Mouse (Mus musculus) brain, adult 2 months (tissue): Measurements from ENCODE around the gene Cngb1.

Source experiments
- DNase-seq: peaks from one replicate; pipeline ENCODE4 v3.0.0; 2011; ENCODE audit warnings: low read depth, low spot score

The Cngb1 gene

DNA sequence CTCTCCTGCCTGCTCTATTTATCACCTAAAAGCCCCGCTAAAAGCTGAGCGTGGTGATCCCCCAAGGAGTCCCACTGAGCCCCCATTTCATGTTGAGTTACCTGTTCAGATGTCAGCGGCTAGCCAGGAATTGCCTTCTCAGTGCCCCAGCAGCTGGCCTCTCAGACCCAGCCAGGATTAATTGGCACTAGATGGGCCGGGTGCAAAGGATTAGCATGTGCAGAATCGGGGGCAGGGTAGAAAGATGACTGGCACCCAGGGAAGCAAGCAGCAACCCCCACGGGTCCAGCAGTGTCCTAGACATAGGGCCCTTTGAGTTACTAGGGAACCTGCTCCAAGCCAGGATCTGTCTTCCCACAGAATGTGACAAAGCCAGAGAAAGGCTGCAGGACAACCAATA is at the start of gene Cngb1:
Gene Cngb1 (minus strand): TSS at position 155 of the 400 bp plus-strand sequence.
- DNase-seq: no peak

GRCm38 (mm10) chr8:95354606-95355005 is 48.2 kb upstream of the Cngb1 start:
- DNase-seq: no peak

GRCm38 (mm10) chr8:95352871-95353866 is 46.8 kb upstream of the Cngb1 start:
- DNase-seq: peak; percentile 43

DNA sequence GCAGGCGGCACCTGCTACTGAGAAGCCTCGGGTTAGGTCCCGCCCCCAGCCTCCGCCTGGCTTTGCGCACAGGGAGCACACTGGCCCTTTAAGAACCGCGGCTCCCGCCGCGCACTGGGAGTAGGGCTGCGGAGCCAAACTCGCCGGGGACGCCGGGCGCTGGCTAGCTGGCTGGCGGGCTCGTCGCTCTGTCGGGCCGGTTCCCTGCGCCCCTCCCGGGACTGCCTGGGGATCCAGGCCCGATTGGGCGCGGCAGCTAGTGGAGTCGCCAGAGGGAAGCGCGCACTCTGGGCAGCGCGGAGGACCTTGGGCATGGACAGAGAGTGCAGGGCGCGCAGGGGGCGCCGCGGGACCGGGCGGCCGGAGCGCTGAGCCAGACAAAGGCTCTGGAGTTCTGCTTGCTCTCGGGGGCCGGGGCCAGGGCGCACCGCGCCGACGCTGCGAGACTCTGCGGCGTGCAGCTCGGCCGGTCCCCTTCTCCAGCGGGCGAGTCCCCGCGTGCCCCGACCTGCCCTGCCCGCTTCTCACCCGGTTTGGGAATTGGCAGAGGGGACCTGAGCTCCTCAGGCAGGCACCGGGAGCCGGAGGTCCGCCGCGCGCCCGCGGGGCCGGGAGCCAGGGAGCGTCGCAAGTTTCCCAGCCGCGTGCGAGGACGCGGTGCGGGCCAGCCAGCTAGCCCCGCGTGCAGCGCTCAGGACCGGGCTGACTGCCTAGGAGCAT is 45.9 kb upstream of the Cngb1 start, which contains the start of gene Mmp15:
Gene Mmp15 (plus strand): TSS at position 118 of the 720 bp plus-strand sequence.
- DNase-seq: peak; percentile 62

DNA sequence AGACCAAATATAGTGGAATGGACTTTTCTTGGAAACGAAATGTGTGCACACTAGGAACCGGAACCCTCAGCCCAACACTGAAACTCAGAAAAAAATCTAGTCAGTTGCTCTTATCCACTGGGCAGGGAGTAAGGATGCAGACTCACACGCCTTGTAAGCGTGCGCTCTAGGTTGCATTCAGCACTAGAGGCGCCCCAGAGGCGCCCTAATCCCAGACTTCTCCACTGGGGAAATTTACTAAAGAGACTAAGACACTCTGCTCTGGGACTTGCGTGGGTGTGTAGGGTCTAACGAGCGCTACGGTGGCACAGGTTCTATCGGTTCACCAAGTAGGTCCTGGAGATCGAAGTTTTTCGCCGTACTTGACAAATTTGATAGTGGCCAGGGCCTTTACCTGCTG is 45.1 kb upstream of the Cngb1 start:
- peak; percentile 65 for DNase-seq

DNA sequence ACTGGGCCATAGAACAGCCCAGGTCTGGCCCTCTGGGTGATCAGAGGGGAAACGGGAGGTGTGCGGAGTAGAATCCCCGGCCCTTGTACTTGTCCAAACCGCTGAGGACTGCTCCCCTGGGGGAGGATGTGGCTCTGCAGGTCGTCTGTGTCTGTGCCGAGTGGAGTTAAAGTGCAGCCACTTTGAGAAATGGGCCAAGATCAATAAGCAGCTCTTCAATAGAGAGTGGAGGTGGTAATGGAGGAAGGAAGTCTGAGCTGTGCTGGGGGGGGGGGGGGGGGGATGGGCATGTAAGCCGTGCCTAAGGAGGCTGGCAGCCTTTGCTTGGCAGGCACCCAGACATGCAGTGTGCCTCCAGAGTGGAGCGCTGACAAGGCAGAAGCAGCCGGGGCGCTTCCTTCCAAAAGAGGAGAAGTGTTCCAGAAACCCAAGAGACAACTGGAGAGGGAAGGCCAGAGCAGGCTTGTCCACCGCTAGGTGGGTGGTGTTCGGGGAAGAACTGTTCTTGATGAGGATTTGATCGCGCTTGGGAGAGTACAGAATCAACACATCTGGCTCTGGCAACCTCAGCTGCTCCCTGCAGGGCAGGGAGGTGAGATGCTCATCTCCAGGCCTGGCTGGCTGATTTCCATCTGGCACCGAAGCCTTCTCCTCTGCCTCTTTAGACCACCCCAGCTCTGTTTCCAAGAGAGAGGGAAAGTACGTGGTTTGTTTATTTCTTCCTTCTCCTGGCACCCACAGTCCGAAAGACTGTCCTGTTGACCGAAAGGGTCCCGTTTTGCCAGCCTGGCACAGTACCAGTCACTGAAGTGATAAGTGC is 42.6 kb upstream of the Cngb1 start:
- DNase-seq: peak; percentile 89

GRCm38 (mm10) chr8:95348356-95348755 is 42.0 kb upstream of the Cngb1 start:
- DNase-seq: peak; percentile 27

DNA sequence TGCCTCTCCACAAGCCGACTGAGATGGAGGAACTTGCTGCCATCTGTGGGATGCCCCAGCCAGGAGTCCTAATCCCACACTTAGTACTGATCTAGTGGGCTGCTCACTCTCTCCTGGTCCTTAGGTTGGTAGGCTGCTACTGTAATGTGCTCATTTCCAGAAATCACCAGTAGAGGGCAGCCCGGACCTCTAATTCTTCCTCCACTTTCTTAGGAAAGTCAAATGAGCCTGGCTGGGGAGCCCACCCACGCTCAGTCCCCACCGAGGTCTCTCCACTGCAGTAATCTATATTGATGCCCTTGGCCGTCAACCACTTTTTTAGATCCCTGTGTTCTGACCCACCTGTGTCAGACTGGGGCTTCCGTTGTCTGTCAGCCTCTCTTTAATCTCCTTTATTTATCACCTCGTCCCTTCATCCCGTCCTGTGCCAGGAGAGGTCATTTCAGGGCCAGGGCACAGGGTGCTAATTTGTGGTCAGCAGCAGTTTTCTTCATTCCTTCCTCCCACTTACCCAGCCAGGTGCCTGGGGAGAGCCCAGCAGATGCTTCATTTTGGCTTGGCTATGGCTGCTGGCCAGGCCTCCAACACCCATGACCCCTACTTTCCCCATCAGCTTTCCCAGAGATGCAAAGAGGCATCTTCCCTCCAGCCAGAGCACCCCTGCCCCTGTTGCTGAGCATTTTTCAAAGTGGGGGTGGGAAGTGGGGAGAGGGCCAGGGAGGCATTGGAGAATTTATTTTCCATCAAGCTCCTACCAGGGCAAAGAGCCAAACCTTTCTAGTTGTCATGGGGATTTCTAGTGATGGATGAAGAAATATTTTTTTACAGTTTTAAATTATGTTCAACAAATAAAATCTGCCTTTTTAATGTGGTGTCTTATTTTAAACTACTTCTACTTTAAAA is 40.5 kb upstream of the Cngb1 start:
- DNase-seq: peak; percentile 76

DNA sequence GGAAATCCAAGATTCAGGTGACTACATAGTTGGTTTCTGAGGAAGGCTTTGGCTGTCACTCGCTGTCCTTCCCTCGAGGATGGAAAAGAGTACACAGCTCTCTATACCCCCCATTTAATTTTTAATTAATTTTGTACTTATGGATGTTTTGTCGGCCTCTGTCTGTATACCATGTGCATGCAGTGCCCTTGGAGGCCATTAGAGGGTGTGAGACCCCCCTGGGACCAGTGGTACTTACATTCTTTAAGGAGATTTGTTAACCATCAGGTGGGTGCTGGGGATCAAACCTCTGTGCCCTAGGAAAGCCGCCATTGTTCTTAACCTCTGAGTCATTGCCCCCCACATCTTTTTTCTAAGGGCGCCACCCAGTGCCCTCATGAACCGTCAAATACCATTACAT is 38.3 kb upstream of the Cngb1 start:
- DNase-seq: no peak

DNA sequence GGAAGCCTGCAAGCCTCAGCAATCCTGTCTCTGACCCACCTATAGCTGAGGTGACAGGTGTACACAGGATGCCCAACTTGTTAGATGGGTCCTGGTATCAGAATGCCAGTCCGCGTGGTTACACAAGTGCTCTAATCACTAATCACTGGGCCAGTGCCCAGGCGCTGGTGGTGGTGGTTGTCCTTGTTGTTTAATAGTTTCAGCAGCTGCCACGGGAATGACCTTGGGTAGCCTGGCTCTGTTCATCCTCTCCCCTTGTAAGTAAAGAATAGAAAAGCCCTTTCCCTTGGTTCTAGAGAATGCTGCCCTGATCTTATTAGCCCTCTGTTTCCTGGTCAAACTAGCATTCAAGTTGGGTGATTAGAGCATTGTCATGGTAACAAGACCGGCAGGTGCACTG is 35.3 kb upstream of the Cngb1 start:
- DNase-seq: no peak

DNA sequence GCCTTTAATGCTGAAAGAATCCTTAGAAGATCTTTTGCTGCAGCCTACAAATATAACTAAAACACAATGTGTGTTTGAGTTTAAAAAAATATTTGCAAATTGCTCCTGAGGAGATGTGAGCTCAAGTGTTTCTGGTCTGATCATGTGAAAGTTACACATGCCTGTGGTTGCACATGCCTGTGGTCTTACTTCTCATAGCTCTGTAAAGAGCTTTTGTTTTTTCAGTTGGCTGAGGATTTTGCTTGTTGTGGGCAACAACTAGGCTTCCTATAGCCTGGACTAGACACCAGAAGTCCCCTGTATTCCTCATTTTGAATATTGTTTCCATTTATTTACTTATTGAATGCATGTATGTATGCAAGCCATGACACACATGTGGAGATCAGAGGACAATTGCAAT is 30.0 kb upstream of the Cngb1 start:
- no peak for DNase-seq

GRCm38 (mm10) chr8:95335706-95336105 is 29.3 kb upstream of the Cngb1 start:
- DNase-seq: no peak

DNA sequence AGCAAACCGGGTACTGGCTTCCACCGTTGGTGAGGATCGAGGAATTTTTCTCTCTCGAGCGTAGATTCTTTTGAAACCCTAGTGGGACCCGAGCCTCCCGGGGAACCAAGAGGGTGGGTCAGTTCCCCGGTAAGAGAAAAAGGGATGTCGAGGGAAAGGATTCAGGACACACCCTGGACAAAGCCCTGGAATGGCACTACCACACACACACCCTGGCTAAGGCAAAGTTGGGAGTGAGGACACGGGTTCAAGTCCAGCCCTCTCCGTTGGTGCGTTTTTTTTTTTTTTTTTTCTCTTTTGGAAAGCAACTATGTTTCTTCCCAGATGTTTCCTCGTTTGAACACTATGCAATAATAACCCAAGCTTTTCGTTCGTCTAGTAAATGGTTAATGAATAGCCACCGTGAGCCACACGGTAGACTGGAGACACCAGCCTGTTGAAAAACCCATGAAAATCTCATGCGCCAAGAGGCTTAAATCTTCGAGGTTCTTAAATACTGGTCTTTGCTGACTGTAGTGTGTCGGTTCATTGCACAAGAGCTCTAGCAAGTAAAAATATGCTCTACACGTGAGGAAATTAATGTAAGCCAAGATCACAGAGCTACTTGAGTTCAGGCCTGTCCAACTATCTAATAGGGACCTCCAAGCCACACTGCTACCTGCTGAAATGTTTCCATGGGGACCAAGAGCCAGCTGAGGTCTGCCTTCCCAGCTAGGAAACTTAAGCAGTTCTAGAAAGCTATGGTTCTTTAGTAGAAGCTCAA is 26.2 kb upstream of the Cngb1 start:
- DNase-seq: no peak

DNA sequence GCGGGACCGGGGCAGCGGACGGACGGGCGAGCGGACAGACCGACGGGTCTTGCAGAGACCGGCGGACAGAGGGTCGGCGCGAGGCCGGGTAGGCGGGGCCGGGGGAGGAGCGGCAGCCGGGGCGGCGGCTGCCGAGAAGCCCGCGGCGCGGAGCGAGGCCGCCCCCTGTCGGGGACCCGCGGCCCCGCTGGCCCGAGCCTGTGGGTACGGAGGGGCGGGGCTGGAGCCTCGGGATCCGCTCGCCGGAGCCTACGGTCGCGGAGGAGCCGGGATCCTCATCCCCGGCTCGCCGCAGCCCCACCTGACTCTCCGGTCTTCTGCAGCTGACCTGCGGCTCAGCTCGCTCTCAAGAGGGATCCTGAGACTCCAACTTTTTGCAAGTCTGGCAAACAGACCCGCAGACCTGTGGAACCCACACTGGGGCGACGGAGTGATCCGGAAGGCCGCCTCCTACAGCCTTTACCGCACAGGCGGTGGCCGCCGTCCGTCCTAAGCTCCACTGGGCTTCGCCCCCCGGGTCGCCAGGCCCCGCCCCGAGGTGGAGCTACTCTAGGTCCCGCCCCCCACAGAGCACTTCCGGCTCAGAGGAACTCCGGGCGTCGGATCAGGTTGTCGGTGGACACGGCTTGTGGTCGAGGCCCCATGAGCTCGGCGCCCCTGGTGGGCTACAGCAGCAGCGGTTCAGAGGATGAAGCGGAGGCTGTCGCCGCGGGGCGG is 25.5 kb upstream of the Cngb1 start, which contains the start of the genes Zfp319 and Usb1:
Gene Zfp319 (minus strand): TSS at position 231 of the 717 bp plus-strand sequence.
Gene Usb1 (plus strand): TSS at position 565 of the 717 bp plus-strand sequence.
- DNase-seq: peak; percentile 94

DNA sequence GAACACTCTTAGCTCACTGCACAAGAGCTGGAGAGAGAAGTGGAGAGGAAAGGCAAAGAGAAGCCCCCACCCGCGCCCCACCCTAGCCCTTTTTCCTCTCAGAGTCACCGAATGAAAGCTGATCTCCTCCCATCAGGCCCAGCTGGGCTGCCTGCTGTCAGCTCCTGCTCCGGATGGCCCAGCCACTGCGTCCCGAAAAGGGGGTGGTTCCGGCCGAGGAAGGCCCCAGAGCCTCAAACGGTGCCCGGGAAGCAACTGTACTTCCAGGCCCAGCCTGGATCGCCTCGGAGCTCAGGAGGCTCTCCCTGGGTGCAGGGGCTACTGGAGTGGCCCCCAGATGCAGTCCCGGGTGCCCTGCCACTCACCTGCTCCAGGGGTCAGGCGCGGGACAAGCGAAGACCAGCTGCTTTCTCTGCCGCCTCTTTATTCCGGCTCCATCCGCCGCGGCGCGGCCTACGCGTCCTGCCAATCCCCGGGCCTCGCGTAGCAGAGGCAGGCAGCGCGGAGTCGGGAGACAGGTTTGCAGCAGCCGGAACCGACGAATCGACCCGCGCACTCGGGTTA is 24.9 kb upstream of the Cngb1 start:
- peak; percentile 75 for DNase-seq

DNA sequence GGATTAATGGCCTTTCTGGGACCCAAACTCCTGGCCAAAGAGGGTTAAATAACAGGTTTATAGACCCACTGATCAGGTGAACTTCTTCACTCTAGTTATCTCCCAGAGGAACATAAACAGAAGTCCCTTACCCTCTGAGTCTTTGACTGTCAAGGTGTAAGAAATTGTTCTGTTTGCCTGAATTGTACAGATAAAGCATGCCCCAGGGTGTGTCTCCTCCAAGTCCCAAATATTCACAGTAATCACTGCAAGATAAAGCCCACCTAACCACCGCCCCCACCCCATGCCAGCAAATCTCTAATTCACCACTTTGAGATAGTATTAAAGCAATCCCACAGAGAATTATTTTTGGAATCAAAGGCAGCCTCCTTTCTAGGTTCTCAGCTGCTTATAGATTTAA is 24.0 kb upstream of the Cngb1 start:
- DNase-seq: no peak

- no peak for DNase-seq
Measured at GRCm38 (mm10) chr8:95327866-95328465, 21.6 kb upstream of the Cngb1 start.

DNA sequence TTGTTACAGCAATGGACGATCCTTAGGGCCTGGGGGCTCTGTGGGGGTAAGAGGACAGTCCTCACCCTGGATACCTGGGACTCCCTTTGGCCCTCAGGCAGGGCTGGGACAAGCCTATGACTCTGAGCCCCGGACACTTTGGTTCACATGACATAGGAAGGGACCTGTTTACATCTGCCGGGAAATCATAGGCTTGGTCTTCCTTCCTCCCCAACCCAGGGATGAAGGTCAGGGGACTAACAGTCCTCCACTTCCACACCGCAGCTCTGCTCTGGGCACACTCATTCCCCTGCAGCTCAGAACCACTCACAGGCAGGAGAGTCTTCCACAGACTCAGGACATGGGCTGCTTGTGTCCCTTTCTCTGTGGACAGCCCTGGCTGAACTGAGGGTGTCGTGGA is 20.4 kb upstream of the Cngb1 start:
- no peak for DNase-seq
